Mouse (Mus musculus) neural tube, embryonic 11.5 days (tissue): ENCODE results near the gene Dbp. TPM values are rescaled to one million over a fixed set of nuclear protein-coding genes. Genes with fewer than 3 reads are reported as not detected.
"Not testable (repeated sequence)": the region's sequence is repeated elsewhere in the genome, so short reads cannot be mapped to it uniquely, and the experiment has no call there.

Experiments
- ATAC-seq: fragments of 200-750 bp; cut with Nextera tagmentation; 2 replicates; pipeline ENCODE4 v1.8.0; 2017; ENCODE audit warnings: moderate number of reproducible peaks, mild to moderate bottlenecking, moderate TSS enrichment, moderate library complexity; ENCODE audit not compliant: insufficient read depth, low FRiP score, low TSS enrichment
- DNase-seq: peaks from one replicate; pipeline ENCODE4 v3.0.0-alpha.2; 2015; ENCODE audit warnings: low spot score
- H3K27ac ChIP-seq: fragments of 300-500 bp; sonication (generic); 2 replicates; pipeline ENCODE4 v1.5.1; 2014; ENCODE audit warnings: low read depth, mild to moderate bottlenecking, low read length
- H3K27me3 ChIP-seq: fragments of 300-500 bp; sonication (generic); 2 replicates; pipeline ENCODE4 v1.6.1; 2014; ENCODE audit warnings: mild to moderate bottlenecking, low read length, mixed read lengths; ENCODE audit not compliant: control insufficient read depth, insufficient read depth
- H3K36me3 ChIP-seq: fragments of 300-500 bp; sonication (generic); 2 replicates; pipeline ENCODE4 v1.6.1; 2014; ENCODE audit warnings: mild to moderate bottlenecking, low read length, moderate library complexity, mixed read lengths; ENCODE audit not compliant: control insufficient read depth, insufficient read depth
- H3K4me1 ChIP-seq: fragments of 300-500 bp; sonication (generic); 2 replicates; pipeline ENCODE4 v1.6.1; 2014; ENCODE audit warnings: low read length, mixed read lengths; ENCODE audit not compliant: control insufficient read depth, insufficient read depth
- H3K4me2 ChIP-seq: fragments of 300-500 bp; sonication (generic); 2 replicates; pipeline ENCODE4 v1.6.1; 2014; ENCODE audit warnings: low read depth, mild to moderate bottlenecking, moderate library complexity
- H3K4me3 ChIP-seq: fragments of 300-500 bp; sonication (generic); 2 replicates; pipeline ENCODE4 v1.5.1; 2014; ENCODE audit warnings: low read depth, low read length
- H3K9ac ChIP-seq: fragments of 300-500 bp; sonication (generic); 2 replicates; pipeline ENCODE4 v1.6.1; 2014; ENCODE audit warnings: mild to moderate bottlenecking, low read length
- H3K9me3 ChIP-seq: fragments of 300-500 bp; sonication (generic); 2 replicates; pipeline ENCODE4 v1.6.1; 2016; ENCODE audit warnings: low read length; ENCODE audit not compliant: control insufficient read depth
- WGBS: fragments of 180-500 bp; shearing (Covaris S2); extraction: QIAGEN DNeasy Blood & Tissue Kit; methylation state at CpG from one replicate; pipeline ENCODE4 v1.1.7; 2014; 5-methylcytosine and 5-hydroxymethylcytosine counted together
- polyA plus RNA-seq: library from polyadenylated mRNA; unstranded; fragments of >200 nt; fragmentation: Nextera tagmentation; extraction: Ambion mirVana; gene quantifications from 2 replicates; pipeline ENCODE4 v1.2.1, GENCODE M21; 2014

Dbp gene
- 3.3 and 3.7 TPM in 2 replicates for polyA plus RNA-seq

DNA sequence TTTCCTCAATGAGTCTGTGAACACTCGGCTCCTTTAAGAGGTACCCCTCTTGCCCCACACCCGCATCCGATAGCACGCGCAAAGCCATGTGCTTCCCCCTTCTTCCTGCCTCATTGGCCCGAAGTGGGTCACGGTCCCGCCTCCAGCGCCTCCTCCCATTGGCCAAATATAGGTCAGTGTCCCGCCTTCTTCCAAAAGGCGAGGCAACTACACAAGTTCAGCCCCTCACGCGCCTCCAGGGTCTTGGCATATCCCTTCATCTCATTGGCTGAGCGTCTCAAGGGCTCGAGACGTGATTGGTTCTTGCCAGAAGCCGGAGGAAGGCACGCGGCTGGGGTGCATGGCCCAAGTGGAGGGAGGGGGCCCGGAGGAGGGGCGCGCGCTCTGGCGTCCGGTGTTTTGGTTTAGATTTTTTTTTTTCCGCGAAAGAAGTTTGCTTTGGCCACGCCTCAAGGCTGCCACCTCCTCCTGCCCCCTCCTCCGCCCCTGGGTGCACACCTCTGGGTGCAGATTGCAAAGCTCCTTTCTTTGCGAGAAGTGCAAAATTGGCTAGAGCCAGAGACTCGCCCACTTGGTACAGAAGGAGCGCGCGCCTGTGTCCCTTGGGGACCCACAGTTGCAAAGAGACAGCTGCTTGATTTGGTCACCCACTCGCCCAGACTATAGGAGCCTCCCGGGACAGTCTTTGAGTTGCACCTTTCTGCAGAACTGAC, at the start of gene Dbp:
TSS of gene Dbp (plus strand) at position 359 of the 713 bp plus-strand sequence.
- Histone ChIP-seq H3K4me1 (peaks cover 58% of the 10 kb centered on the region), H3K4me3 (peak within 1 kb of the TSS; percentile 52), H3K4me2 (peak within 1 kb of the TSS; percentile 98), H3K36me3 (no peaks in the 10 kb centered on the region), H3K27ac (peak within 1 kb of the TSS; percentile 70), H3K27me3 (peaks cover 6% of the 10 kb centered on the region), H3K9ac (peak within 1 kb of the TSS; percentile 46), H3K9me3 (no peaks in the 10 kb centered on the region)
- WGBS, result under 1% methylated on average over 36 of the region's 36 CpGs
- ATAC-seq, result peak; percentile 83
- DNase-seq, result peak; percentile 99

GRCm38 (mm10) chr7:45660746-45661478, 44.0 kb upstream of the Dbp start:
- Histone ChIP-seq H3K4me3 (no peak overlapping the region; the same call in 1 of the 2 replicates), H3K27me3 (no peaks in the 10 kb centered on the region), H3K36me3 (no peaks in the 10 kb centered on the region), H3K4me1 (no peaks in the 10 kb centered on the region), H3K9ac (no peak overlapping the region), H3K9me3 (no peaks in the 10 kb centered on the region), H3K4me2 (no peak overlapping the region), H3K27ac (no peak overlapping the region)
- WGBS, result 89% methylated on average over 11 of the region's 11 CpGs
- ATAC-seq (no peak), DNase-seq (no peak)

- H3K4me3 ChIP-seq, H3K9me3 ChIP-seq, H3K27me3 ChIP-seq, ATAC-seq, DNase-seq, H3K27ac ChIP-seq, H3K4me1 ChIP-seq, H3K9ac ChIP-seq, H3K36me3 ChIP-seq, H3K4me2 ChIP-seq: not testable (repeated sequence)
- WGBS, result 87% methylated on average over 6 of the region's 6 CpGs
Measured at GRCm38 (mm10) chr7:45661702-45662101, 43.2 kb upstream of the Dbp start.

DNA sequence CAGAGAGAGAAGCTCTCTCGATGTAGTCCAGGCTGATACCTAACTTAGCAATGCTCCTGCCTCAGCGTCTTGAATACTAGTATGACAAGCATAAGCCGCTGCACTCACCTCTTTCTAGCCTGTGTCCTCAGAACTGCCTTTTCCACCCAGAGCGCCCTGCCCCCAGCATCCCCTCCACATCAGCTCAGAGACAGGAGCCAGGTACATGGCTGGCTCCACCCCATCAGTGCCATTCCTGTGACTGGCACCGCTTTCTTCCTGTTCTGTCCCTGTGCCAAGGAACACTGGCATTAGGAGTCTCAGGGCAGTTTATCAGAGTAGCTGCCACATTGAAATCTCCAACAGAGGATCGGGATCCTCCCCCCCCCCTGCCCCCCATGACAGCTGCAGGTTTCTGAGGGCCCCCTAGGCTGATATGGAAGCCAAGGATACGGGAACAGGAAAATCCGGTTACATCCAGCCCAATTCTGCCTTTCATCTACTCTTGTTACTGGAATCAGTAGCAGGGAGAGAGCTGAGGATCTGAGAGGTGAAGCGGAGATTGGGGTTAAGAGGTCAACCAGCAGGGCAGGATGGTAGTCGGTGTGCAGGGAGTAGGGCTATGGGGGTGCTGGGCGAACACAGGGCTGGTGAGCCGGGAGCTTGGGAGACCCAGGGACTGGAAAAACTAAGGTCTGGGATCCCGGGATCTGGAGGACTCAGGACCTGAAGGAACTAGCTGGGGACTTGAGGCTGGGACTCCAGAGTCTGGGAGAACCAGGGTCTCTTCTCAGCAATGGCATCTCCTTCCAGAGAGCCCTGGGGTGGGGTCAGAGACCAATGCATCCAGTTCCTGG, 39.4 kb upstream of the Dbp start:
- no peak overlapping the region for H3K4me2 ChIP-seq
- no peaks in the 10 kb centered on the region for H3K4me1 ChIP-seq
- no peak for DNase-seq
- no peak overlapping the region for H3K27ac ChIP-seq
- H3K9ac ChIP-seq, result no peak overlapping the region
- WGBS, result 63% methylated on average over 13 of the region's 13 CpGs
- H3K4me3 ChIP-seq, result no peak overlapping the region
- no peaks in the 10 kb centered on the region for H3K9me3 ChIP-seq
- no peak for ATAC-seq
- no peaks in the 10 kb centered on the region for H3K27me3 ChIP-seq
- no peaks in the 10 kb centered on the region for H3K36me3 ChIP-seq

GRCm38 (mm10) chr7:45666161-45666560, 38.7 kb upstream of the Dbp start, which contains the start of gene Fut2:
Gene Fut2 (minus strand): TSS chr7:45666394.
- H3K9me3 ChIP-seq, result no peaks in the 10 kb centered on the region
- H3K9ac ChIP-seq, result no peak within 1 kb of the TSS
- H3K4me1 ChIP-seq, result no peaks in the 10 kb centered on the region
- no peak within 1 kb of the TSS for H3K4me2 ChIP-seq
- H3K36me3 ChIP-seq, result no peaks in the 10 kb centered on the region
- ATAC-seq (no peak), DNase-seq (no peak)
- H3K27me3 ChIP-seq, result no peaks in the 10 kb centered on the region
- H3K4me3 ChIP-seq, result no peak within 1 kb of the TSS
- no peak within 1 kb of the TSS for H3K27ac ChIP-seq
- 84% methylated on average over 7 of the region's 7 CpGs for WGBS

DNA sequence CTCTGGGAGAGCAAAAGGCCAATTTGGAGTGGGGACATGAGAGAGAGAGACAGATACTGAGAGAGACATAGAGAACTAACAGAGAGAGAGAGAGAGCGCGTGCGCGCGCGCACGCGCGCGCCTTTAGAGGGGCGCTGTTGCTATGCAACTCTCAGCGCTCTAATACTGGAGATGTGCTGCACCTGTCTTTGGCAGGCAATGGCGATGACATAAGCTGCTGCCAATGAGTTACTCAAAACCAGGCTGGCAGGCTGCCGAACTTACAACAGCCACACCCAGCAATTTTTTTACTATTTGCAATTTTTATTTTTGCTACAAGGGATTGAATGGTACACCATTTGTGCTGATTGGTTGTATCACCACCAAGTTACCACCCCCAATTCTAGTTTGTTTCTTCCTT, 37.1 kb upstream of the Dbp start:
- Histone ChIP-seq H3K27me3 (no peaks in the 10 kb centered on the region), H3K4me1 (no peaks in the 10 kb centered on the region), H3K27ac (no peak overlapping the region), H3K9me3 (no peaks in the 10 kb centered on the region), H3K4me2 (no peak overlapping the region), H3K36me3 (no peaks in the 10 kb centered on the region), H3K4me3 (no peak overlapping the region), H3K9ac (no peak overlapping the region)
- WGBS, result 79% methylated on average over 14 of the region's 14 CpGs
- no peak for DNase-seq
- no peak for ATAC-seq

- Histone ChIP-seq H3K4me1 (no peaks in the 10 kb centered on the region), H3K9ac (no peak overlapping the region), H3K4me3 (no peak overlapping the region), H3K9me3 (no peaks in the 10 kb centered on the region), H3K27ac (no peak overlapping the region), H3K27me3 (no peaks in the 10 kb centered on the region), H3K36me3 (no peaks in the 10 kb centered on the region), H3K4me2 (no peak overlapping the region)
- 95% methylated on average over 9 of the region's 9 CpGs for WGBS
- no peak for DNase-seq
- ATAC-seq, result no peak
Measured at GRCm38 (mm10) chr7:45668921-45669320, 36.0 kb upstream of the Dbp start.

- peaks cover 3% of the 10 kb centered on the region; the same call in 1 of the 2 replicates for H3K4me1 ChIP-seq
- H3K27me3 ChIP-seq, result no peaks in the 10 kb centered on the region
- DNase-seq (no peak), ATAC-seq (no peak)
- no peak overlapping the region for H3K27ac ChIP-seq
- H3K36me3 ChIP-seq, result no peaks in the 10 kb centered on the region
- 72% methylated on average over 7 of the region's 7 CpGs for WGBS
- no peak overlapping the region for H3K4me2 ChIP-seq
- H3K9ac ChIP-seq, result no peak overlapping the region
- no peak overlapping the region for H3K4me3 ChIP-seq
- H3K9me3 ChIP-seq, result no peaks in the 10 kb centered on the region
Measured at GRCm38 (mm10) chr7:45677627-45678295, 27.1 kb upstream of the Dbp start.
